Mouse (Mus musculus) hindbrain, postnatal 0 days (tissue): ENCODE results near the gene Gm42791. TPM values are rescaled to one million over a fixed set of nuclear protein-coding genes. Genes with fewer than 3 reads are reported as not detected.

Experiments
- ATAC-seq: fragments of 200-750 bp; cut with Nextera tagmentation; 2 replicates; pipeline ENCODE4 v1.8.0; 2017; ENCODE audit warnings: mild to moderate bottlenecking, moderate TSS enrichment, moderate library complexity
- DNase-seq: peaks from one replicate; pipeline ENCODE4 v3.0.0-alpha.2; 2015; ENCODE audit warnings: low spot score
- H3K27ac ChIP-seq: fragments of 300-500 bp; sonication (generic); 2 replicates; pipeline ENCODE4 v1.5.1; 2014; ENCODE audit warnings: mild to moderate bottlenecking
- H3K27me3 ChIP-seq: fragments of 300-500 bp; sonication (generic); 2 replicates; pipeline ENCODE4 v1.6.1; 2014; ENCODE audit warnings: low read length, mixed read lengths; ENCODE audit not compliant: insufficient read depth
- H3K36me3 ChIP-seq: fragments of 300-500 bp; sonication (generic); 2 replicates; pipeline ENCODE4 v1.6.1; 2014; ENCODE audit warnings: low read length, mixed read lengths; ENCODE audit not compliant: insufficient read depth
- H3K4me1 ChIP-seq: fragments of 300-500 bp; sonication (generic); 2 replicates; pipeline ENCODE4 v1.6.1; 2014; ENCODE audit warnings: antibody characterized with exemption, low read length, mixed read lengths; ENCODE audit not compliant: insufficient read depth
- H3K4me2 ChIP-seq: fragments of 300-500 bp; sonication (generic); 2 replicates; pipeline ENCODE4 v1.6.1; 2014; ENCODE audit warnings: low read depth, mild to moderate bottlenecking, low read length, moderate library complexity, mixed read lengths
- H3K4me3 ChIP-seq: fragments of 300-500 bp; sonication (generic); 2 replicates; pipeline ENCODE4 v1.5.1; 2014; ENCODE audit warnings: low read length
- H3K9ac ChIP-seq: fragments of 300-500 bp; sonication (generic); replicated peaks from 2 replicates; pipeline ENCODE4 v1.6.1; 2014; ENCODE audit warnings: mild to moderate bottlenecking, low read length, moderate library complexity, mixed read lengths
- H3K9me3 ChIP-seq: fragments of 300-500 bp; sonication (generic); 2 replicates; pipeline ENCODE4 v1.6.1; 2016; ENCODE audit warnings: low read length, mixed read lengths
- CTCF ChIP-seq: IDR thresholded peaks from 2 replicates; pipeline ENCODE4 v1.5.1; 2016; ENCODE audit warnings: antibody characterized with exemption, control low read depth, low read depth
- WGBS: fragments of 180-500 bp; shearing (Covaris S2); extraction: QIAGEN DNeasy Blood & Tissue Kit; methylation state at CpG from one replicate; pipeline ENCODE4 v1.1.7; 2014; 5-methylcytosine and 5-hydroxymethylcytosine counted together
- polyA plus RNA-seq: library from polyadenylated mRNA; unstranded; fragments of >200 nt; fragmentation: Nextera tagmentation; extraction: Ambion mirVana; gene quantifications from 2 replicates; pipeline ENCODE4 v1.2.1, GENCODE M21; 2015
- total RNA-seq: library from RNA; depleted of rRNA; stranded (reverse); fragments of >200 nt; gene quantifications from 2 replicates; pipeline ENCODE4 v1.2.3, GENCODE M21; 2014

The Gm42791 gene
- total and polyA plus RNA-seq, 2 experiments from 2014 or later = 1.6 TPM; not detected in 1

GRCm38 (mm10) chr5:148956091-148956490 lies 38.9 kb downstream of the Gm42791 start:
- Histone ChIP-seq H3K27me3 (no peaks in the 10 kb centered on the region), H3K9ac (no peak overlapping the region), H3K27ac (no peak overlapping the region), H3K36me3 (no peaks in the 10 kb centered on the region), H3K4me1 (peaks cover 15% of the 10 kb centered on the region), H3K4me3 (no peak overlapping the region), H3K4me2 (no peak overlapping the region), H3K9me3 (no peaks in the 10 kb centered on the region)
- no peak for TF ChIP-seq CTCF
- DNase-seq (no peak), ATAC-seq (no peak)
- WGBS = 75% methylated on average over 9 of the region's 9 CpGs

- no peak for TF ChIP-seq CTCF
- Histone ChIP-seq H3K9me3 (no peaks in the 10 kb centered on the region), H3K36me3 (no peaks in the 10 kb centered on the region), H3K27me3 (no peaks in the 10 kb centered on the region), H3K9ac (no peak overlapping the region), H3K4me2 (no peak overlapping the region), H3K27ac (no peak overlapping the region), H3K4me1 (peaks cover 15% of the 10 kb centered on the region), H3K4me3 (no peak overlapping the region)
- 90% methylated on average over 6 of the region's 6 CpGs for WGBS
- ATAC-seq (no peak), DNase-seq (no peak)
Measured at GRCm38 (mm10) chr5:148955575-148955974, 39.4 kb downstream of the Gm42791 start.

GRCm38 (mm10) chr5:148954314-148955060 lies 40.5 kb downstream of the Gm42791 start:
- Histone ChIP-seq H3K27me3 (no peaks in the 10 kb centered on the region), H3K4me2 (no peak overlapping the region), H3K4me1 (peaks cover 10% of the 10 kb centered on the region), H3K36me3 (no peaks in the 10 kb centered on the region), H3K9me3 (no peaks in the 10 kb centered on the region), H3K27ac (peak overlapping the region; percentile 27; the same call in 1 of the 2 replicates), H3K4me3 (no peak overlapping the region), H3K9ac (no peak overlapping the region)
- TF ChIP-seq CTCF = no peak
- peak; percentile 44 for DNase-seq
- WGBS = 55% methylated on average over 22 of the region's 22 CpGs
- no peak for ATAC-seq

GRCm38 (mm10) chr5:148953098-148953497 lies 41.8 kb downstream of the Gm42791 start:
- Histone ChIP-seq H3K9me3 (no peaks in the 10 kb centered on the region), H3K36me3 (no peaks in the 10 kb centered on the region), H3K27me3 (no peaks in the 10 kb centered on the region), H3K27ac (no peak overlapping the region), H3K9ac (no peak overlapping the region), H3K4me3 (no peak overlapping the region), H3K4me2 (no peak overlapping the region), H3K4me1 (no peaks in the 10 kb centered on the region)
- DNase-seq = peak; percentile 51
- no peak for TF ChIP-seq CTCF
- 0 out of 2 replicates have a peak, but pooled peaks have one; percentile 19 for ATAC-seq
- 54% methylated on average over 5 of the region's 5 CpGs for WGBS

GRCm38 (mm10) chr5:148952419-148952818 lies 42.5 kb downstream of the Gm42791 start:
- Histone ChIP-seq H3K27ac (no peak overlapping the region), H3K27me3 (no peaks in the 10 kb centered on the region), H3K4me2 (no peak overlapping the region), H3K4me1 (no peaks in the 10 kb centered on the region), H3K4me3 (no peak overlapping the region), H3K9ac (no peak overlapping the region), H3K9me3 (no peaks in the 10 kb centered on the region), H3K36me3 (no peaks in the 10 kb centered on the region)
- WGBS = 55% methylated on average over 6 of the region's 6 CpGs
- DNase-seq (no peak), ATAC-seq (no peak)
- TF ChIP-seq CTCF = peak; percentile 60

- WGBS = 96% methylated on average over 5 of the region's 5 CpGs
- Histone ChIP-seq H3K4me1 (no peaks in the 10 kb centered on the region), H3K36me3 (no peaks in the 10 kb centered on the region), H3K9me3 (no peaks in the 10 kb centered on the region), H3K4me3 (no peak overlapping the region), H3K27ac (no peak overlapping the region), H3K27me3 (no peaks in the 10 kb centered on the region), H3K9ac (no peak overlapping the region), H3K4me2 (no peak overlapping the region)
- no peak for DNase-seq
- no peak for TF ChIP-seq CTCF
- no peak for ATAC-seq
Measured at GRCm38 (mm10) chr5:148951360-148951759, 43.6 kb downstream of the Gm42791 start.

- Histone ChIP-seq H3K4me1 (no peaks in the 10 kb centered on the region), H3K27me3 (no peaks in the 10 kb centered on the region), H3K4me3 (no peak overlapping the region), H3K27ac (no peak overlapping the region), H3K9me3 (no peaks in the 10 kb centered on the region), H3K4me2 (no peak overlapping the region), H3K9ac (no peak overlapping the region), H3K36me3 (no peaks in the 10 kb centered on the region)
- DNase-seq (no peak), ATAC-seq (no peak)
- TF ChIP-seq CTCF = no peak
- 61% methylated on average over 15 of the region's 15 CpGs for WGBS
Measured at GRCm38 (mm10) chr5:148950064-148950463, 44.9 kb downstream of the Gm42791 start.
